Mouse (Mus musculus) liver, postnatal 0 days (tissue): ENCODE measurements around the gene Cep128.

ENCODE experiments used
- CTCF ChIP-seq: sonication (generic); IDR thresholded peaks from 2 replicates; pipeline ENCODE4 v1.5.1; 2016; ENCODE audit warnings: antibody characterized with exemption, low read depth
- EP300 ChIP-seq: IDR thresholded peaks from 2 replicates; pipeline ENCODE4 v1.6.1; 2016; ENCODE audit warnings: antibody characterized with exemption, low read depth, mild to moderate bottlenecking

GRCm38 (mm10) chr12:91085967-91086366 lies 298.2 kb downstream of the Cep128 start:
- no peak for TF ChIP-seq CTCF
- no peak for TF ChIP-seq EP300
